Mouse (Mus musculus): ENCODE data around the gene Eif4enif1. TPM values are rescaled to one million over a fixed set of nuclear protein-coding genes. Genes with fewer than 3 reads are reported as not detected.

Eif4enif1 gene
- polyA plus RNA-seq, 1 experiment, result 161 TPM

DNA sequence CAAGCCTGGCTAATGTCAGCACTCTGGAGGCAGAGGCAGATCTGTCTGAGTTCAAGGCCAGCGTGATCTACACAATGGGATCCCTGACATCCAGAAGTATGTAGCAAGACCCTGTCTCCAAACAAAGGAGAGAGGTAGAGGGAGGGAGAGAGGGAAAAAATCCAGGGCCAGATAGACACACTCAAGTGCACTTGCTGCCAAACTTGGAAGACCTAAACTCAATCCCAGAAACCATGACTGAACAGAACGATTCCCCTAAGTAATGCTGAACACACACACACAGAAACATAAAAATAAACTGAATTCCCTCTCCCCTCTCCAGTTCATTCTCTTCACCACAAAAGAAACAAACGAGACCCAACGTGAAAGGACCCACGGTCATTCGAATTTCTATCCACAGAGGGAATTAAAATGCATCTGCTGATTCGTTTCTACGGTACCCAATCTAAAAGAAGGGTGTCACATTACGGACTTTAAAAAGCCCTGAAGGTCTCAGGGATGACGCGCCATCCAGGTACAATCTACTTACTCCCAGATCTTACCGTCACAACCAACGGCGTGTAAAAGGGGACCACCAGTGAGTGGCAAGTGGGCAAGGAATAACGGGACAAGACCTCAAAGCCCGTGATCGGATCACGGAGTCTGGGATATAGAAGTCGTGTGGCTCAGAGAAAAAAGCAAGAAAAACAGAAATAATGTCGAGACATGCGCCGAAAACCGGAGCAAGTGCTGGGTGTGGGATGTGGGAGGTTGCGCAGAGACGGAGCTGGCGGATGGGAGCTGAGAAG, 63.3 kb downstream of the Eif4enif1 start:
- no peak for TF ChIP-seq GATA1 (IDR thresholded peaks at IDR 0.05; ENCODE audit: low read length)

DNA sequence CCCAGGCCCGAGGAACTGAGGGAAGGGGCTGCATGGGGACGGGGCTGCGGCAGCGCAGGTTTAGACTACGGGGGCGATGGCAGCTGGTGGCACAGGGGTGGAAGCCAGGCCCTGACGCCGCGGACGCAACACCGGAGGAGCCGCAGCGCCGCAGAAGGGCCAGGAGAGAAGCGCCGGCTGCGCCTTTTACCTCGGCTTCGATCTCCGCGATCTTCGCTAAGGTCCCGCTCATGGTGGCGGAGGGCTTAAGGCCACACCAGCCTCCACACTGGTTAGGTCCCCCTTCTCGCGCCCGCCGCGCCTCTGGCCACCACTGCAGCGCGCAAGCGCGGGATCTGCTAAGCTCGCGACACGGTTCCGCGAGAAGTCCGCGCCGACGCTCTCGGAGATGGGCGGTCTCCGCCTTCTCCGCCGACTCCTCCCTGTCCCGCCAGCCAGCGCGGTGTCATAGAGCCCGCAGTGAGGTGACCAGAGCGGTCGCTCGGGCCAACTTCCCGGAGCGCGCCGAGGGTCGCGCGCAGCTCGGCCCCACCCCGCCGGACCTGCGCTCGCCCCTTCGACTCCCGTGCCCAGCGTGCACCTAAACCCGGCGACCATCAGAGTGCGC, 64.0 kb downstream of the Eif4enif1 start, which contains the start of gene Drg1:
Gene Drg1, minus strand, starts transcription at position 337 of the 607 bp plus-strand sequence.
- TF ChIP-seq GATA1 (IDR thresholded peaks at IDR 0.05; ENCODE audit: low read length), result no peak

DNA sequence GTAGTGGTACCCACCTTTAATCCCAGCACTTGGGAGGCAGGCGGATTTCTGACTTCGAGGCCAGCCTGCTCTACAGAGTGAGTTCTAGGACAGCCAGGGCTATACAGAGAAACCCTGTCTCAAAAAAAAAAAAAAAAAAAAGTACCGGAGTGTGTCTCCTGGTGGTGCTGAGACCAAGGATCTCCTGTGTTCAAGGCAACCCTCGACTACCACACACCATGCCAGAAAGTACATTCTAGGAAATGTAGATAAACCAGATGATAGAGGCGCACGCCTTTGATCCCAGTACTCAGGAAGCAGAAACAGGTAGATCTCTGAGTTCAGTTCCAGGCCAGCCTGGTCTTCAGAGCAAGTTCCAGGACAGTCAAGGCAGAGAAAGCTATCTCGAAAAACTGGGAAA, 64.9 kb downstream of the Eif4enif1 start:
- no peak for TF ChIP-seq GATA1 (IDR thresholded peaks at IDR 0.05; ENCODE audit: low read length)

DNA sequence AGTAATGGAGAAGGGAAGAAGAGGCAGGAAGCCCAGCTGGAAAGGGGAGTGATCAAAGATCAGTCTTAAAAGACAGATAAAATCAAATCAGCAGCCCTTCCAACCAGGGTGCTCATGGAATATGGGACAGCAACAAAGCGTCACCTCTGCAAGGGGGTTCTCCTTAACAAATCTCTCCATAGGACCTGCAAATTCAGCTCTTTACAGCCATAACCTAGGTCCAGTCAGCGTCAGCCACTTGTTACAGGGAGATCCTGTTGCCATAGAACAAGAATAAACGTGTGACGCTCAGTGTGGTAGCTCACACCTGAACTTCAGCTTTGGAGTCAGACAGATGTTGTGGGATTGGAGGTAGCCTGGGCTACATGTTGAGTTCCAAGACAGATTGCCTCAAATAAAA, 67.0 kb downstream of the Eif4enif1 start:
- TF ChIP-seq GATA1 (IDR thresholded peaks at IDR 0.05; ENCODE audit: low read length), result no peak

DNA sequence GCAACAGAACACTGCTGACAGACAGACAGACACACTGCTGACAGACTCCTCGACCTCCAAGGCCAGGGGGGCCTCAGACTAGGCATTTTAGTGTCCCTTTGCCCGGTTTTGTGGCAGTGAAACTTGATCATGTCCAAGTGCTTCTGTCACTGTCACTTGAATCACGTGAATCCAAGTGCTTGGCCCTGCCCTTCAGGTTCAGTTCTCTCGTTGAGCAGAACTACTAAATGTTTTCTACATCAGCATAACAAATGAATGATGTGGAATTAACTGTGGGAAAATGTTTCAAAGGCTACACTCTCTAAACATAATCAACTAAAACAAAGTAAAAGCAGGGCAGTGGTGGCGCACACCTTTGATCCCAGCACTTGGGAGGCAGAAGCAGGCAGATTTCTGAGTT, 76.2 kb downstream of the Eif4enif1 start:
- no peak for TF ChIP-seq GATA1 (IDR thresholded peaks at IDR 0.05; ENCODE audit: low read length)

DNA sequence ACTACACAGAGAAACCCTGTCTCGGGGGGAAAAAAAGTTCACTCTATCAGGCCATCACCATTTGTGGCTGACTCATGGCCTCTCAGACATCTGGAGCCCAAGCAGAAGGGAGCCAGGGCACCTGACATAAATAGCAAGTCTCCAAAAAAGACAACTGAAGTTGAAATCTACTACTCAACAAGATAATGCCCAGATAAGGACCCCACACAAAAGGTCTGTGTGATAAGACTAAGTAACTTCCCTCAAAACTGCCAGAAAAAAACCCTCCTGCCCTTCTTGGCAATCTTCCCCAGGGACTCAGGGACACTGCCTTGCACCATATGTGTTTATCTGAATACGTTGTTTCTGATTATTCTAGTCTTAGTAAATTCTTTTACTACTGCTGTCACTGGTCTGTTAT, 77.5 kb downstream of the Eif4enif1 start:
- peak; percentile 35 for TF ChIP-seq GATA1 (IDR thresholded peaks at IDR 0.05; ENCODE audit: low read length)

DNA sequence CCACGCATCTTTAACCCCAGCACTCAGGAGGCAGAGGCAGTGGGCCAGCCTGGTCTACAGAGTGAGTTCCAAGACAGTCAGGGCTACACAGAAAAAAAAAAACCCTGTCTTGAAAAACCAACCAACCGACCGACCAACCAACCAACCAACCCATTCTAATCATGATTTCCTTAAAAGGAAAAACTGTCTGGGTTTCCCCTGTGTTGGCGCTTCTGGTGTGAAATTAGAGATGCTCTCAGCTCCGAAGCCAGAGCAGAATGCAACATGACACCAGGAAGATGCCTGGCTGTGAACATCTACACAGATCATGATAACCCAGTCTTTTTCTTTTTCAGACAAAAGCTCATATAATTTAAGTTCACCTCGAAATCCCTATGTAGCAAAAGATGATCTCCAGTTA, 80.7 kb downstream of the Eif4enif1 start:
- TF ChIP-seq GATA1 (IDR thresholded peaks at IDR 0.05; ENCODE audit: low read length), result no peak

DNA sequence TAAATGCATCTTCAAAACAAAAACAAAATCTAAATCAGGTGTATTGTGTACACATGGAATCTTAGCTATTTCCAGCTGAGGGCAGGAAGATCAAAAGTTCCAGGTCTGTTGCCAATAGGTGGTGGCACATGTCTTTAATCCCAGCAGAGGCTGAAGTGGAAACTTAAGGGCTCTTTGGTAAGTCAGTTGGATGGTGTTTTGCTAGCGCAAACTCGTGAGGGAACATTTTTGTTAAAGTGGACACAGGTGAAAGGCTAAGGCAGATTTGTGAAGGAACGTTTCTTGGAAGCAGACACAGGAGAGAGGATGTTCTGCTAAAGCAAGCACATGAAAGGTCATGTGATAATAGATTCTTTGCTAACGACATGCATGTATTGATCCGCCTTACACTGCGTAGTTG, 81.5 kb downstream of the Eif4enif1 start:
- no peak for TF ChIP-seq GATA1 (IDR thresholded peaks at IDR 0.05; ENCODE audit: low read length)

DNA sequence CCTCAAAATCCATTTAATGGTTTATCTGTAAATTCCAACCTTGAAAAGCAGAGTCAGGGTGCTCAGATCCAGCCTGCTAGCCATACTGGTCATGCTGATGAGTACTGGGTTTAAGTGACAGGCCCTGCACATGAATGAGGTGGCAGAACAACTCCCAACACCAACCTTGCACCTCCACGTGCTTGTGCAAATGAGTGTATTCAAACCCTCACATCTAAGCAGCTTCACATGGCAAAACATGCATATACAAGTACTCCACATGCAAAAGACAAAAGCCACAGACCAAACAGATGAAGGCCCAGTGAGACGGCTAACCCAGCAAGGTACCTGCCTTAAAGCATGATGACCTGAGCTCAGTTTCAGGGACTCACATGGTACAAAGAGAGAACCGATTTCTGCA, 83.7 kb downstream of the Eif4enif1 start:
- no peak for TF ChIP-seq GATA1 (IDR thresholded peaks at IDR 0.05; ENCODE audit: low read length)

DNA sequence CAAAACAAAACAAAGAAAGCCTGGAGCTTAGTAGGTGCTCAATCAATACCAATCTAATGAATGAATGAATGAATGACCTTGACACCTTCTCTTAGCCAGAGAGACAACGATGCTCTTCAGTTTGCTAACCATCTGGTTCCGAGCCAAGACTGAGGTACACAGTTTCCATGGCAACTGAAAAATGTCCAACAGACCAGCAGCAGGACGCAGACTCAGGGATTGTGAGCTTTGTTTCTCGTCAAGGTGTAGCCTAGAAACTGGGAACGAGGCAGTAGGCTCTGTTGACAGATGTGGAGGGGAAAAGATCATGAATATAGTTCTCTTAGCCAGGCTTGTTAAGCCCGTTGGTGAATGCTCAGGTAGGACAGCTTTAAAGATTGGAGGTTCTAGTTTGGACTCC, 84.9 kb downstream of the Eif4enif1 start:
- no peak for TF ChIP-seq GATA1 (IDR thresholded peaks at IDR 0.05; ENCODE audit: low read length)

DNA sequence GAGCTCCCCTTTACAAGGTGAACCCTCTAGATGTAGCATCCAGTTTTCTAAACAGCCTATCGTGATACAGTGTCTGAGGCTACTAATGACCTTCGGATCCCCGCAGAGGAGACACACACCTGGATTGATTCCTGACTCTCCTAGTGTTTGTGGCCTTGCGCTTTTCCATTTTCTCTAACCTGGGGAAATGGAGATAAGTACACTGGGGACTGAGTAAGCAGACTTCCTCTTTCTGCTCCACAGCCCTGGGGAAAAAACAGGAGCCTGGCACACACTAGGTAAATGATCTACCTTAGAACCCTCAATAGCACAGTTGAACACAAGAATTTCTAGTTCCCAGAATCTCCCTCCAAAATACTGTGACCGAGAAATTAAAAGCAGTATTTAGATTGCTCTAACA, 85.7 kb downstream of the Eif4enif1 start:
- no peak for TF ChIP-seq GATA1 (IDR thresholded peaks at IDR 0.05; ENCODE audit: low read length)

DNA sequence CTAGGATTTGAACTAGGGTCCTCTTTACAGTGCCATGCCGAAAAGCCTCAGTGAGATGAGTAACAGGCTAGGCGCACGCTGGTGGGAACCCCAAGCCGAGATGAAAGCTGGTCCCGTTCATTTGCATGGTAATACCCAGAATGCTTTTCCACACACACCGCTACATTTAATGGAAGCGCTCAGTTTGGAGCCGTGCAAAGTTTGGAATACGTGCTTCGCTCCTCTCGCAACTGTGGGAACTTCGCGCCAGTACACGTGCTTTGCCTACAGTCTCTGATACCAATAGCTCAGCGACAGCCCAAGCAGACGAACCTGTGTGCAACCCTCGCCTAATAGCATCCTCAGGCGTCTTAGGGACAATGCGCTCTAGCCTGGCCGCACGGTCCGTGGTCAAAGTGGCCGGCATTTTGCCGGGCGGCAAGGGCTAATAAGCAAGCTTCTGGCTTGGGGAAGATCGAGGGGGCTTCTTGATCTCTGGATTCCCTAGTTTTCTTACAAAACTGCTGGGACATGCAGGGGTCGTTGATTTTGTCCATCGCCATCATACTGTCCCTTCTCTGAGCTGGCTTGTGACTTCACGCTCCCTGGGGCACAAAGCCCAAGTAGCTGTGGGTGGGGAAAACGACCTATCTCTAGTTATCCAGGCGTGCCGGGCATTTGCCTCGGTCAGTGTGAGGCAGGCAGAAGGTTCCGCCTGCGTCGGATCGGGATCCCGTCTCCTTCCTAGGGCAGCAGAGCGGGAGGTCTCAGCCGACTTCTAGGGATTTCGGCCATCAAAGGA, 86.5 kb downstream of the Eif4enif1 start, which contains the start of gene Patz1:
Gene Patz1, plus strand, starts transcription at position 354 of the 781 bp plus-strand sequence.
- TF ChIP-seq GATA1 (IDR thresholded peaks at IDR 0.05; ENCODE audit: low read length), result no peak

DNA sequence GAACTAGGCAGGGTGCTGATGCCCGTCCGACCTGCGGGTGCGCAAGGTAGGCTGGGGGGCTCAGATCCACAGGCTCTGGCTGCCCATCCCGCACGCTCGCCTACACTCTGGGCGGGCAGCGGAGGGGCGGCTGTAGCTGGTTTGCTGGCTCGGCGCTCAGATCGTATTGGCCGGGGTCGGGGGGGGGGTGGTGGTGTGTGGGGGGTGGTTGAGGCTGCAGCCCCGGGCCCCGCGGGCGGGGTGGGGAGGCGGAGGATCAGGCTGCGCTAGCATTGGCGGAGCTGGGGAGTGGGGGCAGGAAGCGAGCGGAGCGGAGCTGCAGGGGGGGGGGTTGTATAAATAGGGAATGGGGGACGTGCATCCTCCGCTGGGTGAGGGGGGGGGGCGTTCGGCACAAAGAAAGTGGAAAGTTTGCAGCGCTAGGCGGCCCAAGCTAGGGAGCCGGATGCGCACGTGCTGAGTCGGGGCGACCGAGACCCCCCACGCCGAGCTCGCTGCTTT, 87.2 kb downstream of the Eif4enif1 start:
- no peak for TF ChIP-seq GATA1 (IDR thresholded peaks at IDR 0.05; ENCODE audit: low read length)

DNA sequence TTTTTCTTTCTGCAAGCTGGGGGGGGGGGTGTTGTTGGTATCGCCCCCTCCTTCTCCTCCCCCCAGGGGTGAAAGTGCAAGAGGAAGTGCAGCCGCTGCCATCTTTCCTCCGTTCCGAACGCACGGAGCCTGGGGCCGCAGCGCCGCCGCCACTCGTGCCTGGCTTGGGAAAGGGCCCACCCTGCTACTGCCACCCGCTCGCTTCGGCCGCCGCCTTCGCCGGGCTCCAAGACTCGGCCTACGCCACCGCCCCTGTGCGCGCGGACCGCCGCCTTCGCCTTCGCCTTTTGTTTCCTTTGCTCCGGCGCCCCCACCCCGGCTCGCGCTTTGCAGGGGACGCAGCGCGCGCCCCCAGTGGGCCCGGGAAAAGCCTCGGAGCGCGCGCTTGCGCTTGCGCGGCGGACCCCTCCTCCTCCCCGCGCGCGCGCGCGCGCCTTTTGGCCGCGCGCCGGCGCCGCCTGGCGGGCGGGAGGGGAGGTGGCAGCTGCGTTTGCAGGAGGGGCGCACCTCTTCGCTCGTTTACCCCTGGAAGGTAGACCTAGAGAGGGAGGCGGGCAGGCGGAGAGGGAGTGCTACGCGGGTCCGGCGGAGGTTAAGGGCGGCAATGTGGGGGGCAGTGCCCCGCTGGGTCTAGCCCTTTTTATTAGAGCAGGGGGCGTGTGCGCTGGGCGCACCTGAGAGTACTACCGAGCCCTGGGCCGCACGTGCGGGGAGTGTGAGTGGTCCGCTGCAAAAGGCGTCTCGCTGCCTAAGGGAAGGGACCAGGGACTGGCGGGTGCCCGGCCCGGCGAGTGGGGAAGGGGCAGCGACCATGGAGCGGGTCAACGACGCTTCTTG, 87.8 kb downstream of the Eif4enif1 start:
- no peak for TF ChIP-seq GATA1 (IDR thresholded peaks at IDR 0.05; ENCODE audit: low read length)
